Comparison of ENCODE assay signal across 7 mouse cellular contexts in genomic region chr16:26106041-26106617, GRCm38 (mm10). TPM values are rescaled to one million over a fixed set of nuclear protein-coding genes. Genes with fewer than 3 reads are reported as not detected.
DNase-seq lines count a peak whose midpoint lies in the region; ATAC-seq and TF ChIP-seq lines count a peak whose summit lies in the region.

No protein-coding gene starts in this region.

- TF ChIP-seq POLR2A in ES-Bruce4 (IDR thresholded peaks at IDR 0.05; ENCODE audit: insufficient read depth, low read length): no peak

- 4% methylated on average over 5 of the region's 5 CpGs for WGBS in heart, embryonic 12.5 days
- whole genome bisulfite sequencing in neural tube, embryonic 11.5 days: 8% methylated on average over 5 of the region's 5 CpGs

- H3K27ac ChIP-seq in ES-Bruce4 (ENCODE audit: insufficient read depth, low read length): no peak overlapping the region
- peak overlapping the region; percentile 90 for H3K27ac ChIP-seq in heart, embryonic 12.5 days (ENCODE audit: poor library complexity, severe bottlenecking)
- peak overlapping the region; percentile 79; the same call in 1 of the 2 replicates for H3K27ac ChIP-seq in neural tube, embryonic 11.5 days (ENCODE audit: low read depth, low read length)

- ATAC-seq in heart, embryonic 12.5 days (ENCODE audit: insufficient number of reproducible peaks, low FRiP score): peak; percentile 75
- peak; percentile 13 for ATAC-seq in neural tube, embryonic 11.5 days (ENCODE audit: insufficient read depth, low FRiP score, low TSS enrichment)

- TF ChIP-seq CTCF in ES-Bruce4 (IDR thresholded peaks at IDR 0.05; ENCODE audit: low read depth, low read length): no peak

- peak overlapping the region; percentile 73 for H3K4me2 ChIP-seq in heart, embryonic 12.5 days
- peak overlapping the region; percentile 82 for H3K4me2 ChIP-seq in neural tube, embryonic 11.5 days (ENCODE audit: low read depth)

- H3K9ac ChIP-seq in ES-Bruce4 (ENCODE audit: low read depth, poor library complexity, severe bottlenecking): peak overlapping the region; percentile 28
- H3K9ac ChIP-seq in heart, embryonic 12.5 days: peak overlapping the region; percentile 89
- H3K9ac ChIP-seq in neural tube, embryonic 11.5 days (ENCODE audit: low read length): peak overlapping the region; percentile 69; the same call in 1 of the 2 replicates

- H3K4me3 ChIP-seq in ES-Bruce4 (ENCODE audit: low read depth, low read length): peak overlapping the region; percentile 86
- peak overlapping the region; percentile 85 for H3K4me3 ChIP-seq in heart, embryonic 12.5 days
- H3K4me3 ChIP-seq in neural tube, embryonic 11.5 days (ENCODE audit: low read depth, low read length): peak overlapping the region; percentile 58

- no peaks in the 10 kb centered on the region for H3K36me3 ChIP-seq in ES-Bruce4 (ENCODE audit: control insufficient read depth, insufficient read depth, low read length, poor library complexity, severe bottlenecking)
- H3K36me3 ChIP-seq in heart, embryonic 12.5 days: no peaks in the 10 kb centered on the region
- H3K36me3 ChIP-seq in neural tube, embryonic 11.5 days (ENCODE audit: control insufficient read depth, insufficient read depth, low read length): no peaks in the 10 kb centered on the region

- peaks cover 5% of the 10 kb centered on the region for H3K27me3 ChIP-seq in ES-Bruce4 (ENCODE audit: control insufficient read depth, insufficient read depth, low read length, poor library complexity, severe bottlenecking)
- H3K27me3 ChIP-seq in heart, embryonic 12.5 days (replicated peaks): no peaks in the 10 kb centered on the region
- peaks cover 2% of the 10 kb centered on the region; the same call in 1 of the 2 replicates for H3K27me3 ChIP-seq in neural tube, embryonic 11.5 days (ENCODE audit: control insufficient read depth, insufficient read depth, low read length)

- TF ChIP-seq EP300 in ES-Bruce4 (IDR thresholded peaks at IDR 0.05; ENCODE audit: insufficient read depth, low read depth, low read length): no peak

- no peaks in the 10 kb centered on the region; the same call in 1 of the 2 replicates for H3K9me3 ChIP-seq in ES-Bruce4 (replicated peaks; ENCODE audit: control insufficient read depth, insufficient read depth, low read length, poor library complexity, severe bottlenecking)
- peaks cover 7% of the 10 kb centered on the region; the same call in 1 of the 2 replicates for H3K9me3 ChIP-seq in heart, embryonic 12.5 days (replicated peaks)
- H3K9me3 ChIP-seq in neural tube, embryonic 11.5 days (ENCODE audit: control insufficient read depth, low read length): no peaks in the 10 kb centered on the region

- peak; percentile 25 for DNase-seq in brain, adult 2 months (ENCODE audit: low read depth, low spot score)
- DNase-seq in kidney, postnatal 25 days: peak; percentile 39
- DNase-seq in neural tube, embryonic 11.5 days (ENCODE audit: low spot score): no peak
- DNase-seq in thymus, postnatal 4 days: no peak
- no peak for DNase-seq in spleen, postnatal 4 days (ENCODE audit: low spot score in 2 of 2)

- no peaks in the 10 kb centered on the region for H3K4me1 ChIP-seq in ES-Bruce4 (ENCODE audit: control insufficient read depth, insufficient read depth, low read length)
- H3K4me1 ChIP-seq in heart, embryonic 12.5 days (replicated peaks): peaks cover 35% of the 10 kb centered on the region
- H3K4me1 ChIP-seq in neural tube, embryonic 11.5 days (ENCODE audit: control insufficient read depth, insufficient read depth, low read length): peaks cover 7% of the 10 kb centered on the region

RNA-seq across cellular contexts. Expression of gene P3h2, which starts 0.5 kb away (rescaled TPM):
- 1.0 and 1.2 TPM in 2 replicates for polyA plus RNA-seq in ES-Bruce4 (2011; ENCODE audit: insufficient read depth, insufficient read length, low read depth, missing spikeins)
- 16.5 and 17.7 TPM in 2 replicates for polyA plus RNA-seq in heart, embryonic 12.5 days (2016; fragmentation: Nextera tagmentation; extraction: Ambion mirVana)
- polyA plus RNA-seq in neural tube, embryonic 11.5 days (2014; fragmentation: Nextera tagmentation; extraction: Ambion mirVana): 4.6 and 5.3 TPM in 2 replicates

Comparison
In these comparisons a context has a peak if more than half of its experiments do, and no peak if none do; other contexts are left out.
1. H3K9ac ChIP-seq: peak in every context shown above with its lines; median percentile 89 in heart, embryonic 12.5 days; 69 in neural tube, embryonic 11.5 days; 28 in ES-Bruce4.
2. DNase-seq: peak in brain, adult 2 months (single experiment) and kidney, postnatal 25 days (2 of 2); none in neural tube, embryonic 11.5 days (single experiment), thymus, postnatal 4 days (single experiment) and spleen, postnatal 4 days (0 of 2).
3. Peak in every context shown above with its lines, with median percentiles within 50 percentile points of each other: H3K4me3 ChIP-seq.